Mouse (Mus musculus): ENCODE results near the gene Kif14.

Kif14 gene

DNA sequence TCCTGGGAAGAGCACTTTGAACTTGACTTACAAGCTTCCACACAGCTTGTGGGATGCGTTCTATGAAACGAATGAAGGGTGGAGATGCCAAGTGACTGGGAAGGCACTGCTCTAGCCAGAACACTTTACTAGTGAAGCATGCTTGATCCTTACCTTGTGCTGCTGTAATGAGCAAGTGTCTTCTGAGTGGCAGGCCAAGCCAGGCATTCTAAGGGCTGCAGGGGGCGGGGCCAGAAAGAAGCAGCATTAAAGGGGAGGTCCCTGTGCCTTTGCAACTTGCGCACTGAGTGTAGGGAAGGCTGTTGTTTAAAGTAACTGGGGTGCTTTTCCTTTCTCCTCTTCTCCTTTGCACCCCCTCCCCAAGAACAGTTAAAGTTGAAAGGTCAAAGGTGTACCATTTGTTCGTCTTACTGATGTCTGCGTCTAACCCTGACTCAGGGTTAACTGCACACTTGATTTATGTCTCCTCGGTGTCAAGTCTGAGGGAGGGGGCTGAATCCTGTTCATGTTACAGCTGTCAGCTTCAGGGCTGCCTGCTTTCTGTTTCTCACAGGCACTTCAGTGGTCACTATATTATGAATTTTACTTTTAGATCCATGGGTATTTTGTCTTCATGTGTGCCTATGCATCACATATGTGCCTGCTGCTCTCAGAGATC, 52.7 kb downstream of the Kif14 start:
- DNase-seq (ENCODE audit: low read depth, low spot score): no peak
- no peaks in the 10 kb centered on the region for H3K27me3 ChIP-seq (ENCODE audit: control insufficient read depth, insufficient read depth, low read length, poor library complexity, severe bottlenecking)
- H3K36me3 ChIP-seq (ENCODE audit: control insufficient read depth, insufficient read depth, low read length, poor library complexity, severe bottlenecking): no peaks in the 10 kb centered on the region

DNA sequence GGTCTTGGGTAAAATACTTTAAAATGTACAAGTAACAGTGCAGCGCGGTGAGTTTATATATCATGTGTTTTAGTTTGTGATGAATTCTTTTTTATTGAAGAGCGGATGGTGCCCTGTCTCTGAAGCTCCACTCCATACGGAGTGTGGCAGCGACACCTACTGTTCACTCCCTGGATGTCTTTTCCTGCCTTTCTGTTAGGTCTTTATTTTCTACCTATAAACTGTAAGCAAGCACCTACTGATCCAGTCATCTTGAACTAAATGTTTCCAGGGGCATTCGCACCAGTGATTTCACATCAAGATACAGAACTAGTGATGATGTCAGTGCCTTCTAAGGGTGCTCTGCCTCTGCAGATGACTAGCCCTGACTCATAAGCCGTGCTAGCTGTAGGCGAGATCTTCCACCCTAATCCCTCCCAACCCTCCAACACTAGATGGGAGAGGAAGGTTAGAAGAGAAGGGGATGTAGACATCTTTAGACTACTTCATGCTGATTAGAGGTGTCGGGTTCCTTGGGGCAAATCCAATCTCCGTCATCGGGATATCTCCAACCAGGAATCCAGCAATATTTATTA, 55.3 kb downstream of the Kif14 start:
- DNase-seq (ENCODE audit: low read depth, low spot score): no peak
- Histone ChIP-seq H3K27me3 (ENCODE audit: control insufficient read depth, insufficient read depth, low read length, poor library complexity, severe bottlenecking) (no peaks in the 10 kb centered on the region), H3K36me3 (ENCODE audit: control insufficient read depth, insufficient read depth, low read length, poor library complexity, severe bottlenecking) (no peaks in the 10 kb centered on the region)

- H3K27me3 ChIP-seq (ENCODE audit: control insufficient read depth, insufficient read depth, low read length, poor library complexity, severe bottlenecking): no peaks in the 10 kb centered on the region
- H3K36me3 ChIP-seq (ENCODE audit: control insufficient read depth, insufficient read depth, low read length, poor library complexity, severe bottlenecking): no peaks in the 10 kb centered on the region
- DNase-seq (ENCODE audit: low read depth, low spot score): peak; percentile 70
Observed at GRCm38 (mm10) chr1:136524917-136525316, 58.8 kb downstream of the Kif14 start.

GRCm38 (mm10) chr1:136525818-136526217, 59.7 kb downstream of the Kif14 start:
- DNase-seq (ENCODE audit: low read depth, low spot score): no peak
- no peaks in the 10 kb centered on the region for H3K27me3 ChIP-seq (ENCODE audit: control insufficient read depth, insufficient read depth, low read length, poor library complexity, severe bottlenecking)
- H3K36me3 ChIP-seq (ENCODE audit: control insufficient read depth, insufficient read depth, low read length, poor library complexity, severe bottlenecking): no peaks in the 10 kb centered on the region

DNA sequence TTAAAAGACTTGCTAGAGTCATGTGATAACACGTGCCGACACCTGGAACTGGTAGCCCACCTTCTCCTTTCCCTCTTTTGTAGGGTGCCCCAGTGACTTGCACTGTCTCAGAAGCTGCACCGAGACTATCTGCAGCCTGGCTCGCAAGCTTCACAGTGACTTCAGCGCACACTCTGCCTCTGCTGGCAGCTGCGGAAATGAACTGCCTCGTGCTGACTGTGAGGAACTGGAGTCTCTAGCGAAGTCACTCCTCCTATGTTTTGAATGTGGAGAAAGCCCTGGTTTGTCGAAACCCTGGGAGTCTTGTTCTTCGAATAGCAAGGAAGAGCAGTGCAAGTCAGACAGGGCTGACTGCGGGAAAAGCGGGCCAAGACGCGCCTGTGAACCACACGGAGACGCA, 61.0 kb downstream of the Kif14 start:
- H3K27me3 ChIP-seq (ENCODE audit: control insufficient read depth, insufficient read depth, low read length, poor library complexity, severe bottlenecking): no peaks in the 10 kb centered on the region
- no peak for DNase-seq (ENCODE audit: low read depth, low spot score)
- H3K36me3 ChIP-seq (ENCODE audit: control insufficient read depth, insufficient read depth, low read length, poor library complexity, severe bottlenecking): no peaks in the 10 kb centered on the region

- Histone ChIP-seq H3K36me3 (ENCODE audit: control insufficient read depth, insufficient read depth, low read length, poor library complexity, severe bottlenecking) (no peaks in the 10 kb centered on the region), H3K27me3 (ENCODE audit: control insufficient read depth, insufficient read depth, low read length, poor library complexity, severe bottlenecking) (no peaks in the 10 kb centered on the region)
- no peak for DNase-seq (ENCODE audit: low read depth, low spot score)
Observed at GRCm38 (mm10) chr1:136532556-136532955, 66.4 kb downstream of the Kif14 start.

DNA sequence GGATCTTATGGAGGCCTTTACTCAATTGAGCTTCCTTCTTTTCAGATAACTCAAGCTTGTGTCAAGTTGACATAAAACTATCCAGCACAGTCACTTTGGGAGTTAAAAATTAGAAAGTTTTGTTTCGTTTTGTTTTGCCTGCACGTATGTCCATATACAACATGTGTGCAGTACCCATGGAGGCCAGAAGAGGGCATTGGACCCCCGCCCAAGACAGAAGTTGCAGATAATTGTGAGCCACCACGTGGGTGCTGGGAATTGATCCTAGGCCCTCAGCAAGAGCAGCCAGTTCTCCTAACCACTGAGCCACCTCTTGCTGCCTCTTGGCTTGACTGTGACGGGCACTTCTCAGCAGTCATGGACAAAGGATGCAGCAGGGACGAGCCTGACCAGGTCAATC, 70.8 kb downstream of the Kif14 start:
- Histone ChIP-seq H3K36me3 (ENCODE audit: control insufficient read depth, insufficient read depth, low read length, poor library complexity, severe bottlenecking) (no peaks in the 10 kb centered on the region), H3K27me3 (ENCODE audit: control insufficient read depth, insufficient read depth, low read length, poor library complexity, severe bottlenecking) (no peaks in the 10 kb centered on the region)
- peak; percentile 8 for DNase-seq (ENCODE audit: low read depth, low spot score)

- Histone ChIP-seq H3K27me3 (ENCODE audit: control insufficient read depth, insufficient read depth, low read length, poor library complexity, severe bottlenecking) (no peaks in the 10 kb centered on the region), H3K36me3 (ENCODE audit: control insufficient read depth, insufficient read depth, low read length, poor library complexity, severe bottlenecking) (no peaks in the 10 kb centered on the region)
- DNase-seq (ENCODE audit: low read depth, low spot score): peak; percentile 5
Observed at GRCm38 (mm10) chr1:136538247-136538646, 72.1 kb downstream of the Kif14 start.

DNA sequence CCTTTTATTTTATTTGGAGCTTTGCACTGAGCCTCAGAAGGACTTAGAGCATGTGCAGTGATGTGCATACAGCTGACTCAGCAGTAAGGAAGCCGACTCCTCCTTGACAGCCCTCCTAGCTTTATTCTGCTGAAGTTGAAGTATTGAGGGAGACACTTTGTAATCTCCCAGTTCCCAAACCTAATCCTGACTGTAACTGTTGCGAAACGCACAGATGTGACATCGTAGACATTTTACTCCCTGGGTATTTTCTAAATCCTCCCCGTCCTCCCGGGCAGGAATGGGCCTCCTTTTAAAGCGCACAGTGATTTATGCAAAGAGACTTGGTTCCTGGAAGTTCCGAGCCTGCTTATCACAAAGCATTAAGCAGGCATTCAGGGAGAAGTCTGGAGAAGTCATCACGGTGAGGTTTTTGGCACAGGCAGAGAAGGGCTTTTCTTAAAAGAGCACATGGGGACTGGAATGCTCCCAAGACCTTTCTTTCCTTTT, 74.3 kb downstream of the Kif14 start:
- no peak for DNase-seq (ENCODE audit: low read depth, low spot score)

DNA sequence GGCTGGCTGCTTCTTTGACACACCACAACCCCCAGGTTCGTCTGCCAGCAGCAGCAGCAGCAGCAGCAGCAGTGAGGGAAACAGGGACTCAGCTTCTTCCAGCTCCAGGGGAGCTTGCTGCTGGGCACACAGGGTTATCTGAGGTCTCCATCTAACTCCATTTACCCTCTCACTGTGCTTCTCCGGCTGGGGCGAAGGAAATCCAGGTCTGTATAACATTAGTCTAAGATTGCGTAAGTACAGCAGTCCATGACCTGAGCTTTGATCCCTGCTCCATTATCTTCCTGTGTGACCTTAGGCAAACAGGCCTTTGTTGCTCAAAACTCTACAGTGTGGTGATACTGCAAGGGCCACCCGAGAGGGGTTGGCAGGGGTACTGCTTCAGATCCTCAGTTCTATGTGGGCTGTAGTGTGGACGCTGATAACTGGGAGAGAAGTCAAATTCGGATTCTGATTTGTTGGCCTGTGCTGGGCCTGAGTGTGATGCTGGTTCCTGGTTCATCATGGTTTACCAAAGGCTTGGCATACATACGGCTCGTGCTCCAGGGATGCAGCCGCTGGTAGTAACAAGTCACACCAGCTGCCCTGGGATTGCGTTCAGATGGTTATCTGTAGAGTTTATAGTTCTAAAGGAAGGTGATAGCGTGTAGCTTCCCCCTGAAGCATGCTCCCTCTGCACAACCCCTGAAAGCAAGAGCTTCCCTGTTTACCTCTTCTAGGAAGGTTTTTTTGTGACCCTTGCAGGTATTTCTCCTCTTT, 75.7 kb downstream of the Kif14 start:
- Histone ChIP-seq H3K36me3 (ENCODE audit: control insufficient read depth, insufficient read depth, low read length, poor library complexity, severe bottlenecking) (no peaks in the 10 kb centered on the region), H3K27me3 (ENCODE audit: control insufficient read depth, insufficient read depth, low read length, poor library complexity, severe bottlenecking) (no peaks in the 10 kb centered on the region)
- no peak for DNase-seq (ENCODE audit: low read depth, low spot score)

More for the DNA sequence above, 74.3 kb downstream of the Kif14 start:
- Histone ChIP-seq H3K36me3 (ENCODE audit: control insufficient read depth, insufficient read depth, low read length, poor library complexity, severe bottlenecking) (no peaks in the 10 kb centered on the region), H3K27me3 (ENCODE audit: control insufficient read depth, insufficient read depth, low read length, poor library complexity, severe bottlenecking) (no peaks in the 10 kb centered on the region)

DNA sequence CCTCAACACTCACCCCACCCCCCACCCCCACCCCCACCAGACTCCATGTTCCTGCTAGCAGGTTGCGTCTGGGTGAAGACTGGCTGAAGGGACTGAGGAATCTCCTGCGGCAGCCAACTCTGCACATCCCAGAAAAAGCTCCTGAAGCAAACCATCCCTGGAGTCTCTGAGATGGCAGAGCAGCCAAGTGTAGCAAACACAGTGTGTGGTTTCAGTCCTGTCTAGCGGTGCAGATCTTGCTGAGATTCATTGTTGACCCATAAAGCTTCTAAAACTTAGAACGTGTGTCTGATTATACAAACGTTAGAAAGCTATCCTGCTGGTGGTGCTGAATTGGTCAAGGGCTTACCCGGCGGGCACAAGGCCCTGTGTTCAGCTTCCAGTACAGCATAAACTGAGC, 77.8 kb downstream of the Kif14 start:
- Histone ChIP-seq H3K27me3 (ENCODE audit: control insufficient read depth, insufficient read depth, low read length, poor library complexity, severe bottlenecking) (no peaks in the 10 kb centered on the region), H3K36me3 (ENCODE audit: control insufficient read depth, insufficient read depth, low read length, poor library complexity, severe bottlenecking) (no peaks in the 10 kb centered on the region)
- no peak for DNase-seq (ENCODE audit: low read depth, low spot score)

DNA sequence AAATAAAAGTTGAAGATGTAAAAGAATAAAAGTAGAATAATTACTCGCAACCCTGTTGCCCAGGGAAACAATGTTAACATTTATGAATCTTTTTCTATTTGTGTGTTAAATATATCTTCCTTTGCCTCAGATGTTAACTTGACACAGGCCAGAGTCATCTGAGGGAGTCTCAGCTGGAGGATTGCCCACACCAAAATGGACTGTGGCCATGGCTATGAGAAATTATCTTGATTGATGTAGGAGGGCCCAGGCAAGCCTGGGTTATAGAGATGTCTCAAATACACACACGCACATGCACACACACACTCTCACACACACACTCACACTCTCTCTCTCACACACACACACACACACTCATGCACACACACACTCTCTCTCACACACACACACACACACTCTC, 80.9 kb downstream of the Kif14 start:
- Histone ChIP-seq H3K27me3 (ENCODE audit: control insufficient read depth, insufficient read depth, low read length, poor library complexity, severe bottlenecking) (no peaks in the 10 kb centered on the region), H3K36me3 (ENCODE audit: control insufficient read depth, insufficient read depth, low read length, poor library complexity, severe bottlenecking) (no peaks in the 10 kb centered on the region)
- DNase-seq (ENCODE audit: low read depth, low spot score): no peak

DNA sequence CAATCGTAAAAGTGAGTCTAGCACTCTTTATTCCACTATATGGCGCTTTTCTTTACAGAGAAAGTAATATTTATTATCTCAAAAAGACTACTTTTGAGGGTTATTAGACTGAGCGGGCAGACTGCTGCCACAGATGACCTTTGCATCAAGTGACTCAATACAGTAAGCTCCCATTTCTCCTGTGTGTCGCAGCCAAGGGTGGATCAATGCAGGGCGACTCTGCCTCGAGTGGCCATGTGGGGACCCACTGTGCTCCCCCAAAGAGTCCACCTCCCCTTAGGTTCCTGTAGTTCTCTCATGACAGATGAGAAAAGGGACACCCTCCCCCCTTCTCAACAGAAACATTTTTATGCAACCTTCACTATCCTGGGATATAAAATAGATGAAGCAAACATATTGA, 84.1 kb downstream of the Kif14 start:
- Histone ChIP-seq H3K27me3 (ENCODE audit: control insufficient read depth, insufficient read depth, low read length, poor library complexity, severe bottlenecking) (no peaks in the 10 kb centered on the region), H3K36me3 (ENCODE audit: control insufficient read depth, insufficient read depth, low read length, poor library complexity, severe bottlenecking) (no peaks in the 10 kb centered on the region)
- DNase-seq (ENCODE audit: low read depth, low spot score): no peak

GRCm38 (mm10) chr1:136550851-136551540, 84.9 kb downstream of the Kif14 start:
- DNase-seq (ENCODE audit: low read depth, low spot score): peak; percentile 78
- Histone ChIP-seq H3K36me3 (ENCODE audit: control insufficient read depth, insufficient read depth, low read length, poor library complexity, severe bottlenecking) (no peaks in the 10 kb centered on the region), H3K27me3 (ENCODE audit: control insufficient read depth, insufficient read depth, low read length, poor library complexity, severe bottlenecking) (no peaks in the 10 kb centered on the region)

- DNase-seq (ENCODE audit: low read depth, low spot score): no peak
- Histone ChIP-seq H3K27me3 (ENCODE audit: control insufficient read depth, insufficient read depth, low read length, poor library complexity, severe bottlenecking) (no peaks in the 10 kb centered on the region), H3K36me3 (ENCODE audit: control insufficient read depth, insufficient read depth, low read length, poor library complexity, severe bottlenecking) (no peaks in the 10 kb centered on the region)
Observed at GRCm38 (mm10) chr1:136554686-136555085, 88.5 kb downstream of the Kif14 start.

Data from splenic B cell, adult 2 months (primary cell).